Mouse (Mus musculus) fat pad, adult 2 months (tissue): ENCODE measurements around the gene Gpatch4.

Experiments
- DNase-seq: peaks from one replicate; pipeline ENCODE4 v3.0.0-alpha.2; 2011; ENCODE audit warnings: low read depth, low spot score; ENCODE audit errors: extremely low read depth

Gpatch4 gene

GRCm38 (mm10) chr3:88090616-88091015 is 47.7 kb downstream of the Gpatch4 start:
- no peak for DNase-seq

DNA sequence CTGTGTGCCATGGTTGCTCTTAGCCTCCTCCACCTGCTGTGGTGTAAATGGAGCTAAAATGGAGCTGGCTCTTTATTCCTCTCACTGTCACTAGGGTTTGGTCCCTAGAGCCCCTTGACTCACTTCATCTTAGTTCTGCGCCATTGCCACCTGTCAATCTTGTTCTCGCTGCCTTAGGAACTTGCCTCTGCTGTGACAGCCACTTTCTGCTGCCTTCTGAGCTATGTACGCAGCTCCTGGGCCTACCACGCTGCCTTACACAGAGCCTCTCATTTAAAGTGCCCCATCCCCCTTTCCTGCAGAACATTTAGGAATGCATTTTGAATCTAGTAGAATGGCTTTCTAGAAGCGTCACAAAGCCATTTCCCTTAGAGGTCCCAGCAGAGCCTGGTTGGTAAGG is 51.2 kb downstream of the Gpatch4 start:
- DNase-seq = no peak

DNA sequence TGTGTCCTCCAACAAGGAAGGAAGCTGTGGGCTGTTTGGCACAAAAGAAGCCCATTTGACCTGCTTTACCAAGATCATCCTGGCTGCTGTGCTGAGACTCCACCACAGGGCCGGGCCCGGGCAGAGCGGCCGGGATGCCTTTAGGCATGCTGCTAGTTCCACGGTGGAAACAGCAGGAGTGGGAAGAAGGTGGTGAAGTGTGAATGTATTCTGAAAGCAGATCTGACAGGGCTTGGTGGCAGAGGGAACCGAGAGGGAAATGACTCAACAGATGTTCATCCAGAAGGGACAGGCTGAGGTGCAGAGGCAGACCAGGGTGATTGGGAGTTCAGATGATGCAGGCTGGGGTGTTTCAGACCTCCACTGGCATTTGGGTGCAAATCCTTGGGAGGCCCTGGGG is 54.8 kb downstream of the Gpatch4 start:
- no peak for DNase-seq

GRCm38 (mm10) chr3:88100251-88100650 is 57.3 kb downstream of the Gpatch4 start:
- DNase-seq = no peak

DNA sequence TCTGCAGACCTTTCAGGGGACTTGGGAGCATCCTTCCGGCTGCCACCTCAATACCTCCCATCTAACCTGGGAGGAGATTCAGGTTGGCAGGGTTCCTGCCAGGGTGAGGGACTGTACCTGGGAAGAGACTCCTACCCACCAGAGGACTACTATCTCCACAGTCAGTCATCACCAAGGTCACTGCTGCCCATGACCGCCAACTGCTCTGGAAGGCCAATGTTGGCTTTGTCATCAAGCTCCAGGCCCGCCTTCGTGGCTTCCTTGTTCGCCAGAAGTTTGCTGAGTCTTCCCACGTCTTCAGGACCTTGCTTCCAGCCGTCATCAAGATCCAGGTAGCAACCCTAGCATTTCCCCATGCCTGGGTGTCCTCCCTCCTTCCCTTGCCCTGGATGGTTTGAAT is 58.8 kb downstream of the Gpatch4 start:
- no peak for DNase-seq

GRCm38 (mm10) chr3:88102196-88102595 is 59.3 kb downstream of the Gpatch4 start:
- no peak for DNase-seq

DNA sequence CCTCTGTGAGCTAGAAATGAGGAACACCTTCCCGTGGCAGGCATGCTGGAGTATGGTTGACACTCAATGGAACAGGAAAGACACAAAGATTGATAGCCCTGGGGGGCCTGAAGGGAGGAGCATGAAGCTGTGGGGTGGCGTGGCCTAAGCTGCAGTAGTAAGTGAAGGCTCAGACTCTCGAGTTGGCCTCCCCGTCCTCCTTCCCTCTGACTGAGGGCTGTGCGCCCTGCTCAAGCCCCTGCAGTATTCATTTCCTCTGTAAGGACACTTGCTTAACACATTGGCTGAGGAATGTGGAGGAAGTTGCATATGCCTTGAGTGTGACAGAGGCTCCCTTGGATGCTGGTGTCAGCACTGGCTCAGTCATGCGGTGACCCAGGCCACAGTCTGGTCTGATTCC is 59.7 kb downstream of the Gpatch4 start:
- no peak for DNase-seq
